Mouse (Mus musculus) thymus, postnatal 4 days (tissue): ENCODE measurements around the gene Grin2b.

Source experiments
- DNase-seq: peaks from one replicate; pipeline ENCODE4 v3.0.0; 2021

Grin2b gene

GRCm38 (mm10) chr6:136173191-136173896 is at the start of gene Grin2b:
TSS of gene Grin2b (minus strand) at chr6:136173511.
- DNase-seq: peak; percentile 6

DNA sequence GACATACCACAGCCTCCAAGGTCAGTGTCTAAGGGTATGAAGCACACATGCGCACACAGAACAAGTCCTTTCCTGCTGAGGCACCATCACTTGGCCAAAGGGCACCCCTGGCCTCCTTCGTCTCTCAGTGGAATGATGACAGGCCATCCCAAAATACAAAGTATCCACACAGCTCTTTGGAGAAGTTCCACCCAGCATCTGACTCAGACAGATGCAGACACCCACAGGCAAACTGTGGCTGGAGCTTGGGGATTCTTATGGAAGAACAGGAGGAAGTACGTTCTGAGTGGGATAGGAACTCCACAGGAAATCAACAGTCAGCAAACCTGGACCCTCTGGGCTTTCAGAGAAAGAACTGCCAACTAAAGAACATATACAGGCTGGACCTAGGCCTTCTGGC is 48.6 kb upstream of the Grin2b start:
- no peak for DNase-seq

GRCm38 (mm10) chr6:136210442-136210841 is 37.1 kb upstream of the Grin2b start:
- DNase-seq: no peak

GRCm38 (mm10) chr6:136199814-136200213 is 26.5 kb upstream of the Grin2b start:
- DNase-seq: no peak

DNA sequence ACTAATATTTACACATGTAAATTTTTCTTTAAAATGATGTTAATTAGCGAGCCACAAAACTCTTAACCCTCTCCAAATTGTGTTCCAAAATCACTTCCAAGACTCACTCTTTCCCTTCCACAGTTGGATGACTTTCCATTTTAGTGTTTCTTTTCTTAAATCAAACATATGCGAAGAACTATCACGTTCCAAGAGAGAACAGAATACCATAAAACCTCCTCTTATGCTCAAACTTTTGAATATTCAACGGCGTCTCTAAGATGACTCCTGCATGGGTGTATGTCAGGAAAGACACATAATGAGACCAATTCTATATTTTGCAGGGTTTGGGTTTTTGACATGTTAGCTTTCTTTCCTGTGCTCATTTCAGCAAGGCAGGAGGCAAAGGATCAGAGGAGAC is 21.3 kb upstream of the Grin2b start:
- DNase-seq: no peak

DNA sequence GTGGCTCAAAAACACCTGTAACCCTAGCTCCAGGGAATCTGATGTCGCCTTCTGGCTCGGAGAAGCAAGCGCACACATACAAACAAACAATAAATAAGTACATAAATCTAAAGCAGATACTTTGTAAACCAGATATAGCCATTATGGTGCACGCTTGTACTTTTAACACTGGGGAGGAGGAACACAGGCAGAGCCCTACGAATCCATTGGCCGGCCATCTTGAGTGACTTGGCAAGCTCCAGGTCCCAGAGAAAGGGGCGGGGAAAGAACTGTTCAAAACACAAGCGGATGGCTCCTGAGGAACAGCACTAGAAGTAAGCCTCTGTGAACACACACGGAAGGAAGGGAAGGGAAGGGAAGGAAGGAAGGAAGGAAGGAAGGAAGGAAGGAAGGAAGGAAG is 4.8 kb upstream of the Grin2b start:
- DNase-seq: no peak

GRCm38 (mm10) chr6:136172801-136173190 is 515 bp downstream of the Grin2b start:
- DNase-seq: no peak

- peak; percentile 8 for DNase-seq
These were observed 1.1 kb downstream of the Grin2b start for GRCm38 (mm10) chr6:136172172-136172651.

GRCm38 (mm10) chr6:136171343-136171742 is 2.0 kb downstream of the Grin2b start:
- DNase-seq: no peak

DNA sequence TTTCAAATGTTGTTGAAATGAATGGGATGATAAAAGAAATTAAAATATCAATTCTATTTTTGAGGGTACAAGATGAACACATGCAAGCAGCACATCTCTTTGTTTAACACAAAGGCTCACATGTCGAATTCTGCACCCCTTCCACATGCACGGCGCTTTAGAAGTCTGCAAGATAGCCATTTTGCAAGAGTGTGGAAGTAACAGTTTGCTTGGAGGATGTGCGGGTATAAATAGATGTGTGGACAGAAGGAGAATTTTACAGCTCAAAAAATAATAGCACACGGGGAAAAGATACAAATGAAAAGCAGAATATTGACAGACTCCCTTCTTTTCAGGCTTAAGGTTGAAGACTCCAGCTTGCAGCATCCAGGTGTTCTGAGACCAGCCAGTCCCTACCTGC is 2.9 kb downstream of the Grin2b start:
- DNase-seq: no peak

- DNase-seq: no peak
These were observed 6.0 kb downstream of the Grin2b start for GRCm38 (mm10) chr6:136167361-136167760.

DNA sequence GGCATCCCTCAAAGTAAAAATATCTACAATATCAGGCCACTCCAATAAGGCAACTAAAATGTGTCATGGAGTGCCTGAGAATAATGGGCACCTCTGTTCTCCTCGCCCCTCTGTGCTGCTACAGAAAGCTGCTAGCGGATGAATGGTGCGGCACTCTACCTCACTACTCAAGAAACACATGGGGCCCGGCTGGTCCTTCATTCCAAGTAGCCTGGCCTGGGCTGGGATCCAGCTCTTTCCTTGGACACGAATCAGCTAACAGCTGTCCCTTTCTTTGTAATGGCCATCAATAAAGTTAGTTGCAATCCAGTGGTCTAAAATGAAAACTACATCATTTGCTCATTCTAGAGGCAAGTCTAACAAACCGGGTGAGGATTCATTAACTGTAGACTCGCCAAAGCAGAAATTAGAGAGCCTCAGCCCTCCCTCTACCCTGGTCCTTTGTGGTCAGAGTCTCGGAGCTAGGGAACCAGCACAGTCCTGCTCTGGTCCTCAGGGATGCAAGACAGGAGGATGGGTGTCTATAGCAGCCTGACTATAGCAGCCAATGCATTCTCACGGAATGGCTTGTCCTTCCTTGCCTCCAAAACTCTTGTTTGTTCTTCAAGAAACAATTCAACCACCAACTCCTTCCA is 7.8 kb downstream of the Grin2b start:
- no peak for DNase-seq

- no peak for DNase-seq
These were observed 11.2 kb downstream of the Grin2b start for GRCm38 (mm10) chr6:136162090-136162489.

GRCm38 (mm10) chr6:136153444-136153843 is 19.9 kb downstream of the Grin2b start:
- no peak for DNase-seq

GRCm38 (mm10) chr6:136150064-136150463 is 23.2 kb downstream of the Grin2b start:
- no peak for DNase-seq

DNA sequence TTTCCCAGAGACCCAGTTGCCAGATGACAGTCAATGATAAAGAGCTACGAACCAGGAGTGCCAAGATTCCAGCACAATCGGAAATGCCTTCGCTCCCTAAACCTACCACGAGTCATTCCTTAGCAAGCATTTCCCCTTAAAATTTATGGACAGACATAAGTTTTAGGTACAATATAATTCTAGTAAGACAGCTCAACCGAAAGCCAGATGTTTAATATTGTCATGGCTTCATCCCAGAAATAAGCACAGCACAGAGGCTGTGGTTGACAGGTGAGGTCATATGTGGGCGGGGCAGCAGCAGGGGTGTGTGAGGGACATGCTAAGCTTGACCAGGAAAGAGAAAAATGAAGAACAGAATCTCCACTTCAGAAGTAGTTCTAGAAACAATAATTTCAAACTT is 33.3 kb downstream of the Grin2b start:
- DNase-seq: no peak

- no peak for DNase-seq
These were observed 42.9 kb downstream of the Grin2b start for GRCm38 (mm10) chr6:136130456-136130855.

DNA sequence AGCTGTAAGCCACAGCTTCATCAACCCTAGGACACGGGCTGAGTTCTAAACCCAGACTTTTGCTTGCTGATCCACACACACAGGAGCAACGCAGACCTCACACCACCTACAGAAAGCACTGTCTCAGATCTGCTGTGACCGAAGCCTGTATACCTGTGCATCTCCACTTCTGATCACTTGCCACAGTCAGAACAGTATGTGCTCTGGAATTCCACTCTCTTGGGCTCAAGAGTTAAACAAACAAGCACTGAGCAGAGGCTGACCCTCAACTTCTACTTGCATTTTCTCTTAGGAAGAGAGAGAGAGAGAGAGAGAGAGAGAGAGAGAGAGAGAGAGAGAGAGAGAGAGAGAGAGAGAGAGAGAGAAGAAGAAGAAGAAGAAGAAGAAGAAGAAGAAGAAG is 50.7 kb downstream of the Grin2b start:
- DNase-seq: no peak

DNA sequence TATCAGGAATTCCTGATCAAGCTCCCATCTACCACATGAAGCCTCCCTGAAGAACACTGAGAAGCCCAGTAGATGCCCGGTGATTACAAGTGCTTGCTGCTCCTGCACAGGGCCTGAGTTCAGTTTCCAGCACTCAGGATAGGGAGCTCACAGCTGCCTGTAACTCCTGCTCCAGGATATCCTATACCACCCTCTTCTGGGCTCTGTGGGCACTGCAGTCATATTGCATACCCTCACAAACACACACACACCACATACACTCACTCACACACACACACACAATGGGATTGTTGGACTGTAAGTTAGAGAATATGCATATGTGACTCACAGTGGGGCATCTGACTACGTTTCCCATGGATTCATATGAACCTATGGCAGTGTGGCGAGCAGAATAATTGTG is 55.9 kb downstream of the Grin2b start:
- DNase-seq: peak; percentile 8

DNA sequence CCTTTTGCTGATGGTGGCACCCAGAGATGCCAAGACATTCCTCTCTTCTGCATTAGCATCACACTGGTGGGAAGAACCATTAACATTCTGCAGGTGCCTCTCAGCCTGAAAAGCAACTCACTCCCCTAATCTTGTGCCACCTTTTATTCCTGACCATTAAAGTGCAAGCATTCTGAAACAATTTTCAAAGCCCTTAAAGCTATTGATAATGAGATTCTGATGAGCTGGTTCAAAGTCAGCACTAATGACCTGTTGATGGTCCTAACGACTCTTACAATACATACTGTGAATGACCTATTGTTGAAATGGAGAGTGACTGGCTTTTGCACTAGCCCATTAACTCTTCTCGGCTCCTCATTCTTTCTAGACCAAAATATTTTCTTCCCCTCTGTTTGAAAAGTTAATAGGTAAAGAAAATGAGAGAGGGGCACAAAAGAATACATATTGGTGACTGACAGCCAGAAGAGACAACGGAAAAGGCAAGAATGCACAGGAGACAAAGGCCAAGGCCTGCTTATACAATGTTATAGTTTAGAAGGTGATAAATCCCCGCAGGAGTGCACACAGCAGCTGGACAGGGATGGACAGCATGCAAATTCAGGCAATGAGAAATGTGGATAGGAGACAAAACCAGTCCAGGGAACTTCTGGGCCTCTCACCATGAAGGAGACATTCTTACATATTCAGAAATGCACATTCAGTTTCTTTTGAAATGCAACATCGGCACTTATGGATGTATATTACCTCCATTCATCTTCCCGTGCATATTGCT is 59.5 kb downstream of the Grin2b start:
- DNase-seq: no peak

GRCm38 (mm10) chr6:136109172-136109571 is 64.1 kb downstream of the Grin2b start:
- no peak for DNase-seq

DNA sequence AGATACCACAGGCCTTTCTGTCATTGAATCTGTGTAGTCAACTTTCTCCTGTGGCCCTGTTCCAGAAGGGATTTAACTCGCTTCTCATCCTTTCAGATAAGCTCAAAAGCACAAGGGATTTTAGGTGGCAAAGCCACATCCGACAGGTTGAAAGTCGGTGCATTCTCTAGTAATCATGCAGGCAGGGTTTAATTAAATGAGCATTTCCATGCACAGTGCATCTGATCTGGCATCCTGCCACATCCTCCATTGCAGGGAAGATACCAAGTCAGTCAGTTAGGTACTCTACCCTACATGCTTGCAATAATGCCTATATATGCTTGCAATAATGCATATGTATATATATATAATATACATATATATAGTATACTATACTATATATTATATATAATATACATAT is 64.8 kb downstream of the Grin2b start:
- no peak for DNase-seq

DNA sequence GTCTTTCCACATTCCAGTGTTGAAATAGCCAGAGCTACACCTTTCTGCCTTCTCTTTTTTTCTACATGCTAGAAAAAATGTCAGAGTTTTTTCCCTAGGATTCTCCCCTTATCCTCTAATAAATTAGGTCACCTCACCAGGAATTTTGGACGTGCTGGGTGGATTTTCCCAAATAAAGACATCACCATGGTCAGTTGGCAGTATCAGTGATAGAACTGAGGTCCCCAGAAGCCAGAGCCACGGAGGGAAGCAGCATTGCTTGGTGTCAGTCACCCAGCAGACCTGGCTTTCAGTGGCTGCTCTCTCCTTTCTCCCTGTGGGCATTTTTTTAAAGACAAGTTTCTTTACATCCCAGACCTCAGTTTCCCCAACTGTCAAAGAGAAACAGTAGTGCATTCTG is 68.1 kb downstream of the Grin2b start:
- DNase-seq: no peak

DNA sequence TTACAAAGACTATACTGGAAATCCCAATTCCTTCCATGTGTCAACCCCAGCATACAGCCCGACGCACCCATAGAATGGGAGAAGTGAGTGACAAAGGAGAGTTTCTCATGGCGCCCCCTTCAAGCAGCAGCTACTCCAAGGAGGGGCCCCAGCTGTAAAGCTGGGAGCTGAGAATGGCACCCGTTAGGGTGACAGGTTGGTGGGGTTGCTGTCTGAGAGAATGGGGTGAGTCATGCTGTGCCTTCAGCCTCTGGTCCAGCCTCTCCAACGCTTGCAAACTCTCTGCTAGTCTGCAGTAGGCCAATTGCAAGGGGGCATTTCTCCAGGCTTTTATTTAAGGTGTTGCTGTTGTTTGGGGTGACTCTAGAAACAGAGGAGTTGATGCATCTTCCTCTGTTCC is 73.1 kb downstream of the Grin2b start:
- no peak for DNase-seq
